Mouse (Mus musculus) left cerebral cortex, adult 18-20 months (tissue): ENCODE data around the gene Tpm1. TPM values are rescaled to one million over a fixed set of nuclear protein-coding genes. Genes with fewer than 3 reads are reported as not detected.

Experiments used
- DNase-seq, 2 experiments: peaks; one replicate each; pipeline ENCODE4 v3.0.0; 2021 to 2022; ENCODE audit warnings: low spot score in 2 of 2, mixed read lengths in 1 of 2
- total RNA-seq, 2 experiments: library from RNA; stranded (reverse); gene quantifications; 2 replicates each; pipeline ENCODE4 v1.2.3; 2021

Gene Tpm1
- total RNA-seq, 2 experiments from 2014 or later = 234 to 249 TPM

GRCm38 (mm10) chr9:66989581-66989980, 59.6 kb downstream of the Tpm1 start:
- DNase-seq = no peak

- peak; percentile 42 for DNase-seq
These were observed 60.3 kb downstream of the Tpm1 start for GRCm38 (mm10) chr9:66988888-66989414.

- no peak for DNase-seq
These were observed 60.9 kb downstream of the Tpm1 start for GRCm38 (mm10) chr9:66988198-66988887.

GRCm38 (mm10) chr9:66985377-66985776, 63.8 kb downstream of the Tpm1 start:
- no peak for DNase-seq

GRCm38 (mm10) chr9:66982085-66982484, 67.1 kb downstream of the Tpm1 start:
- DNase-seq = no peak

- peak; percentile 57 to 70 for DNase-seq
These were observed 68.7 kb downstream of the Tpm1 start for GRCm38 (mm10) chr9:66980458-66980857.

DNA sequence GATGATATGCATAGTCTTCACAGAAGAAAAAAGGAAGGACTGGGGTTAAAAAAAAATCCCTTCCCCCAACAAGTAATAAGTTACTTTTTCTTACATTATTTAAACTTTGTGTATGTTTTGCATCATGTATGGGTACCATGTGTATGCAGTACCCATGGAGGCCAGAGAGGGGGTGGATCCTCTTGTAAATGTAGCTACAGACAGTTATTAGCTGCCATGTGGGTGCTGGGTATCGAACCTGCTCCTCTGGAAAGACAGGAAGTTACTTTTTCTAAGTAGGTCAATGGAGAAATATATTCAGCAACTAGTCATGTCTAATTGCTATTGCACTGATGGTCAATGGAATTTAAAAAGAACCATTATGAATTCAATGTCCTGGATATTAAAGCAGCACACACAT, 70.7 kb downstream of the Tpm1 start:
- DNase-seq = no peak

- DNase-seq = peak; percentile 47 to 57
These were observed 71.2 kb downstream of the Tpm1 start for GRCm38 (mm10) chr9:66977982-66978381.

DNA sequence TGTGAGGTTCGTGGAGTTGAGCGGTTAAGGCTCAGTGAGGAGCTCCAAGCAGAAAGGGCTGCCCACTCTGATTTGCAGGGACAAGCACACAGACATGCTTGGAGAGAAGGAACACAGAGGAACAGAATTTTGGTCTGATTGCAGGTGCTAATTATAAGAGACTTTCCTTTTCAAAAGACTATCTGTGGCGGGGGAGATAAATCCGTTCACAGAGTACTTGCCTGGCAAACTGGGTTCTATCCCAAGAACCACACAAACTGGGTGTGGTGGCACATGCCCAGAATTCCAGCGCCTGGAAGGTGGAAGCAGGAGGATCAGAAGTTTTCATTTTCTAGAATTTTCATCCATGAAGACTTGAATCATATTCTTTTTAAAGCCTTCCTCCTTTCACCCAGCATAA, 72.1 kb downstream of the Tpm1 start:
- DNase-seq = peak in 1 of 2 experiments; percentile 19

DNA sequence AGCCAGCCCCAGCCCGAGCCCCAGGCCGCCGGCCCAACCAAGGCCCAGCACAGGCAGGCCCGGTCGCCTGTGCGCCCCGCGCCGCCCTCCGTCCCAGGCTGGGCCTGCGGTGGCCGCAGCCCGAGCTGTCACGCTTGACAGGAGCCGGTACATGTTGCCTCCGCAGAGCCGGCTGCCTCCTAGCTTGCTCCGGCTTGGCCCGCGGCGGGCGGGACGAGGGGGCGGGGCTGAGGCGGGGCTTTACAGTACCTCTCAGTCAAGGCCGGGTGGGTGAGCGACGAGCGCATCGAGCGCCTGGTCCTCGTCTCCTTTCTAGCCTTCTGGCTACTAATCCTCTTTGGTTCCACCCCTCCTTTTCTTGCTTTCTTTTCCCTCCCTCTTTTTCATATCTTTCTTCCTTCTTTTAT, 74.0 kb downstream of the Tpm1 start, which contains the start of gene Lactb:
Gene Lactb, minus strand, starts transcription at position 246 of the 407 bp plus-strand sequence.
- DNase-seq = peak; percentile 95 to 97

- DNase-seq = peak; percentile 40 to 51
These were observed 74.4 kb downstream of the Tpm1 start for GRCm38 (mm10) chr9:66974721-66975225.

Other genes starting within 250 kb of the Tpm1 start
- gene Aph1c, start 214.7 kb downstream of the Tpm1 start, total RNA-seq = 1 to 10 TPM; 6.2 to 7.9 TPM
- gene Rab8b, start 129.7 kb downstream of the Tpm1 start, total RNA-seq = 10 to 100 TPM; 34.6 to 38.7 TPM
- gene Rps27l, start 103.3 kb downstream of the Tpm1 start, total RNA-seq = 10 to 100 TPM; 34.6 to 37.2 TPM
- 10 to 100 TPM; 17.1 to 18.1 TPM for gene Lactb, start 73.9 kb downstream of the Tpm1 start, total RNA-seq